Comparison of ENCODE assay signal across 29 mouse cellular contexts in the genomic region with DNA sequence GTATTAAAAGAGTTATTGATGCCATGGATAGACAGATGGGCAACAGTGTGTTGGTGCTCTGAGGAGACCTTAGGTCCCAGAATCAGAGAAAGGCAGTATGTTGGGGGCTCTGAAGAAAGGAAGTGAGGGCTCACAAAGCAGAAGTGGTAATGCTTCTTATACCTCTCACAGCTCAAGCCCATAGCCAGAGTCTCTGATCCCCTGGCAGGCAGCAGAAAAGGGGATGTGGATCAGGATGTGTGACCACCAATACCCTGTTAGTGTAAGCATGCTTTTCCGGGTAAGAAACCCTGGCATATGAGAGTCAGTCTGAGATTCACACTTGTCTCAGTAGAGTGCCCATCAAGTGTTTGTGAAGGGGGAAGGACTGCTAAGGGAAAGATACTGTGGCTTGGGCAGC. TPM values are rescaled to one million over a fixed set of nuclear protein-coding genes. Genes with fewer than 3 reads are reported as not detected.
DNase-seq lines count a peak whose midpoint lies in the region; ATAC-seq and TF ChIP-seq lines count a peak whose summit lies in the region.
"Had no signal": no experiment of that assay in that cellular context is flagged by ENCODE, and none has a peak within 500 bp of the region (broad histone marks: within the 10 kb centered on the region; RNA-seq: fewer than 3 reads in every experiment).

No protein-coding gene starts in this region.

- no peak for DNase-seq in ES-E14 (ENCODE audit: low read depth, low spot score)
- no peak for DNase-seq in thymus, postnatal 14 days
- no peak for DNase-seq in lung, postnatal 25 days (ENCODE audit: low spot score)
- DNase-seq in hindbrain, embryonic 14.5 days (ENCODE audit: low spot score), result no peak
- DNase-seq: adrenal gland, postnatal 10 days; adrenal gland, postnatal 36 days; B cell, adult 2 months; cerebellum, adult 18-20 months; cerebellum, adult 9-11 months; cerebellum, postnatal 25 days; embryo, embryonic 11 days; gastrocnemius, postnatal 14 days; heart, adult 18-20 months had no signal

- no peaks in the 10 kb centered on the region for H3K9me3 ChIP-seq in heart, embryonic 13.5 days
- H3K9me3 ChIP-seq in heart, embryonic 12.5 days (replicated peaks), result no peaks in the 10 kb centered on the region
- no peaks in the 10 kb centered on the region for H3K9me3 ChIP-seq in ES-E14 (ENCODE audit: control insufficient read depth, insufficient read depth, low read depth, low read length)
- no peaks in the 10 kb centered on the region for H3K9me3 ChIP-seq in hindbrain, embryonic 14.5 days (ENCODE audit: control insufficient read depth, low read length)
- H3K9me3 ChIP-seq: embryonic facial prominence, embryonic 10.5 days; embryonic facial prominence, embryonic 13.5 days; forebrain, embryonic 12.5 days; forebrain, embryonic 15.5 days; hindbrain, embryonic 10.5 days; hindbrain, embryonic 13.5 days had no signal

- ATAC-seq in heart, embryonic 13.5 days (ENCODE audit: extremely low read depth, insufficient number of reproducible peaks, low FRiP score, low TSS enrichment), result no peak
- no peak for ATAC-seq in heart, embryonic 12.5 days (ENCODE audit: insufficient number of reproducible peaks, low FRiP score)
- ATAC-seq in granulocyte monocyte progenitor cell, adult 5-6 weeks (replicated peaks; ENCODE audit: poor library complexity, severe bottlenecking), result peak; percentile 91
- ATAC-seq in megakaryocyte progenitor cell, adult 5-6 weeks (replicated peaks; ENCODE audit: poor library complexity), result peak; percentile 91
- no peak for ATAC-seq in hindbrain, embryonic 14.5 days (ENCODE audit: low FRiP score)
- ATAC-seq: forebrain, embryonic 15.5 days; hindbrain, postnatal 0 days; inflammation-experienced regulatory T-cells, adult 6 months; intestine, embryonic 16.5 days; Patski had no signal

- H3K4me1 ChIP-seq in heart, embryonic 13.5 days, result peaks cover 18% of the 10 kb centered on the region
- peaks cover 16% of the 10 kb centered on the region for H3K4me1 ChIP-seq in heart, embryonic 12.5 days (replicated peaks)
- H3K4me1 ChIP-seq in ES-E14 (ENCODE audit: control insufficient read depth in 2 of 2, insufficient read depth in 2 of 2, low read length in 2 of 2, poor library complexity in 1 of 2), result peaks cover 0 to 14% of the 10 kb centered on the region in 2 experiments; a peak in 2 of 4 replicates
- H3K4me1 ChIP-seq in hindbrain, embryonic 14.5 days (replicated peaks; ENCODE audit: control insufficient read depth, insufficient read depth, low read length), result no peaks in the 10 kb centered on the region
- H3K4me1 ChIP-seq: embryonic facial prominence, embryonic 13.5 days; hindbrain, embryonic 13.5 days had no signal

- no peaks in the 10 kb centered on the region for H3K36me3 ChIP-seq in heart, embryonic 13.5 days
- no peaks in the 10 kb centered on the region for H3K36me3 ChIP-seq in heart, embryonic 12.5 days
- no peaks in the 10 kb centered on the region for H3K36me3 ChIP-seq in ES-E14 (ENCODE audit: control insufficient read depth, insufficient read depth, low read length, poor library complexity, severe bottlenecking)
- no peaks in the 10 kb centered on the region for H3K36me3 ChIP-seq in hindbrain, embryonic 14.5 days (replicated peaks; ENCODE audit: control insufficient read depth, insufficient read depth)
- H3K36me3 ChIP-seq: embryonic facial prominence, embryonic 10.5 days; embryonic facial prominence, embryonic 13.5 days; forebrain, embryonic 12.5 days; forebrain, embryonic 15.5 days; hindbrain, embryonic 10.5 days; hindbrain, embryonic 13.5 days had no signal

- no peak overlapping the region for H3K9ac ChIP-seq in heart, embryonic 13.5 days
- H3K9ac ChIP-seq in heart, embryonic 12.5 days, result no peak overlapping the region
- no peak overlapping the region for H3K9ac ChIP-seq in ES-E14 (ENCODE audit: insufficient read depth, low read depth, low read length, poor library complexity, severe bottlenecking)
- no peak overlapping the region for H3K9ac ChIP-seq in hindbrain, embryonic 14.5 days
- H3K9ac ChIP-seq: embryonic facial prominence, embryonic 13.5 days; forebrain, embryonic 12.5 days; forebrain, embryonic 15.5 days; hindbrain, embryonic 13.5 days had no signal

- 0 out of 2 replicates have a peak overlapping the region, but pooled peaks have one; percentile 3 for H3K27ac ChIP-seq in heart, embryonic 13.5 days (replicated peaks)
- no peak overlapping the region for H3K27ac ChIP-seq in heart, embryonic 12.5 days (ENCODE audit: poor library complexity, severe bottlenecking)
- H3K27ac ChIP-seq in ES-E14 (ENCODE audit: insufficient read depth, low read depth, low read length, poor library complexity, severe bottlenecking), result peak overlapping the region; percentile 68
- no peak overlapping the region for H3K27ac ChIP-seq in hindbrain, embryonic 14.5 days
- H3K27ac ChIP-seq: embryonic facial prominence, embryonic 10.5 days; embryonic facial prominence, embryonic 13.5 days; forebrain, embryonic 15.5 days; hindbrain, embryonic 10.5 days; hindbrain, embryonic 13.5 days; hindbrain, postnatal 0 days had no signal

- H3K4me3 ChIP-seq in heart, embryonic 13.5 days, result no peak overlapping the region
- no peak overlapping the region for H3K4me3 ChIP-seq in heart, embryonic 12.5 days
- H3K4me3 ChIP-seq in ES-E14 (ENCODE audit: insufficient read depth in 1 of 2, low read depth in 1 of 2, low read length in 2 of 2, poor library complexity in 1 of 2, severe bottlenecking in 1 of 2), result no peak overlapping the region
- H3K4me3 ChIP-seq in hindbrain, embryonic 14.5 days (replicated peaks; ENCODE audit: low read length), result no peak overlapping the region
- H3K4me3 ChIP-seq: embryonic facial prominence, embryonic 10.5 days; embryonic facial prominence, embryonic 13.5 days; erythroblast, embryonic 14.5 days; forebrain, embryonic 12.5 days; forebrain, embryonic 15.5 days; hindbrain, embryonic 10.5 days; hindbrain, embryonic 13.5 days had no signal

- in situ Hi-C loops in ES-E14 (cut with MboI; ENCODE audit: low sequenced_read_pairs in 2 of 2, unreplicated experiment in 2 of 2), result no loop called here

- H3K27me3 ChIP-seq in heart, embryonic 13.5 days (replicated peaks), result no peaks in the 10 kb centered on the region
- no peaks in the 10 kb centered on the region for H3K27me3 ChIP-seq in heart, embryonic 12.5 days (replicated peaks)
- 0 out of 2 replicates have a peak, but pooled peaks cover 4% of the 10 kb centered on the region for H3K27me3 ChIP-seq in hindbrain, embryonic 14.5 days (ENCODE audit: control insufficient read depth, insufficient read depth, low read length)
- H3K27me3 ChIP-seq: CH12.LX; embryonic facial prominence, embryonic 13.5 days; forebrain, embryonic 12.5 days; forebrain, embryonic 15.5 days; Patski had no signal

- no peak overlapping the region for H3K4me2 ChIP-seq in heart, embryonic 13.5 days
- no peak overlapping the region for H3K4me2 ChIP-seq in heart, embryonic 12.5 days
- H3K4me2 ChIP-seq in hindbrain, embryonic 14.5 days (replicated peaks), result no peak overlapping the region
- H3K4me2 ChIP-seq: embryonic facial prominence, embryonic 13.5 days; forebrain, embryonic 12.5 days; forebrain, embryonic 15.5 days; hindbrain, embryonic 13.5 days had no signal

- WGBS in heart, embryonic 13.5 days, result 63% methylated on average over 1 of the region's 1 CpGs
- 83% methylated on average over 1 of the region's 1 CpGs for WGBS in heart, embryonic 12.5 days
- WGBS in hindbrain, embryonic 14.5 days, result 95% methylated on average over 1 of the region's 1 CpGs

TF ChIP-seq in ES-E14, 5 proteins besides CTCF, POLR2A, EP300 and RAD21:
- TF ChIP-seq HCFC1 (IDR thresholded peaks at IDR 0.05; ENCODE audit: borderline replicate concordance, insufficient read depth, low read length) (no peak), ZC3H11A (IDR thresholded peaks at IDR 0.05; ENCODE audit: borderline replicate concordance, low read depth, low read length) (no peak), CHD2 (IDR thresholded peaks at IDR 0.05; ENCODE audit: low read depth, low read length) (no peak)

RNA-seq across cellular contexts. Expression of gene Usp27x, which starts 54.8 kb away (rescaled TPM):
- 0.44 and 0.56 TPM in 2 replicates for polyA plus RNA-seq in heart, embryonic 13.5 days (2015; fragmentation: Nextera tagmentation; extraction: Ambion mirVana)
- polyA plus RNA-seq in heart, embryonic 12.5 days (2016; fragmentation: Nextera tagmentation; extraction: Ambion mirVana), result 1.1 and 1.2 TPM in 2 replicates
- 4.0 and 5.1 TPM in 2 replicates for total RNA-seq in ES-E14 (2012; rRNA removed)
- total RNA-seq in granulocyte monocyte progenitor cell, adult 5-6 weeks (2014; fragmentation: Nextera tagmentation), result 0.30 and 1.2 TPM in 2 replicates
- total RNA-seq in granulocyte monocyte progenitor cell, adult 5-6 weeks (2017), result 0.56 and 0.67 TPM in 2 replicates
- total RNA-seq in megakaryocyte progenitor cell, adult 5-6 weeks (2015), result 0.37 and 0.52 TPM in 2 replicates
- total RNA-seq in megakaryocyte progenitor cell, adult 5-6 weeks (2017), result 0.41 and 0.46 TPM in 2 replicates
- polyA plus RNA-seq in hindbrain, embryonic 14.5 days (2014; fragmentation: Nextera tagmentation; extraction: Ambion mirVana), result 0.95 and 1.0 TPM in 2 replicates
- polyA plus RNA-seq: erythroblast, embryonic 14.5 days had no signal

Comparison
In these comparisons a context has a peak if more than half of its experiments do, and no peak if none do; other contexts are left out.
1. H3K27ac ChIP-seq: peak in heart, embryonic 13.5 days (single experiment) and ES-E14 (single experiment); none in heart, embryonic 12.5 days (single experiment) and hindbrain, embryonic 14.5 days (single experiment).
2. ATAC-seq: peak in granulocyte monocyte progenitor cell, adult 5-6 weeks (single experiment) and megakaryocyte progenitor cell, adult 5-6 weeks (single experiment); none in heart, embryonic 13.5 days (single experiment), heart, embryonic 12.5 days (single experiment) and hindbrain, embryonic 14.5 days (single experiment).